Mouse (Mus musculus): ENCODE measurements around the gene Gpx4. TPM values are rescaled to one million over a fixed set of nuclear protein-coding genes. Genes with fewer than 3 reads are reported as not detected.

Gene Gpx4
- polyA plus RNA-seq, 1 experiment, result 376 TPM

GRCm38 (mm10) chr10:80063104-80063503, 16.1 kb downstream of the Gpx4 start:
- DNase-seq (ENCODE audit: low read depth), result no peak
- TF ChIP-seq CTCF (IDR thresholded peaks at IDR 0.05; ENCODE audit: borderline replicate concordance, extremely low read depth, insufficient read depth, insufficient read length) (no peak), POLR2A (IDR thresholded peaks at IDR 0.05; ENCODE audit: borderline replicate concordance, extremely low read depth, insufficient read depth, insufficient read length, poor library complexity, severe bottlenecking) (no peak)

DNA sequence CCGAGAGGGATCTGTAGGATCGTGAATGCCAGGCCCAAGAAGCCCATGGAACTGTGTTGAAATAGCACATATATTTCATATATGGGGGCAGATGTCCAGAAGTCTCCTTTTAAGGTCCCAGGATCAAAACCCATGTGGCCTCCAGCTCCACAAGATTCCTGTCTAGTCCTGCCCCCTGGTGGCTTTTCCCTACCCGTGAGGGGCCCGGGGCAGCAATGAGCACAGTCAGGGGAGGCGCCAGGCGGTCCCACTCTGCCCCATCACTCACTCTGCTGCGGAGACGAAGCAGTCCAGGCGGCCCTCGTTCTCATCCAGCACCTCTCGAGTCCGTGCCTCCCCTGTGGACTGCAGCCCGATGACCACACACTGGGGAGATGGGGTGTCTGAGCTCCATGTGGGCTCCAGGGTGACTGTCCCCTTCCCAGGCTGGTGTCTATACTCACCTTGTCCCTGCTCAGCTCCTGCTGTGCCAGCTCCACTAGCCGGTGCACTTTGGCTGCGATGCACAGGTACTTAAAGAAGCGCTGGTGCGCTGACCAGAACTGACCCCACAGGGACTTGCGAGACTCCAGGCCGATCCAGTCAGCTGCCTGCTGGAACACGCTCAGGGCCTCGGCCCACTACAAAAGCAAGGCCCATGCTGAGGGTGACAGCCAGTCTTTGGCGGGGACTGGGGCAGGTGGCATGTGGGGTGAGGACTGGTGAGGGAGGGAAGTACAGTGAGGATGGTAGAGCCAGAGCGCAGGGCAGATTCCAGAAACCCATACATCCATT, 17.1 kb downstream of the Gpx4 start:
- no peak for TF ChIP-seq CTCF (IDR thresholded peaks at IDR 0.05; ENCODE audit: borderline replicate concordance, extremely low read depth, insufficient read depth, insufficient read length)
- TF ChIP-seq POLR2A (IDR thresholded peaks at IDR 0.05; ENCODE audit: borderline replicate concordance, extremely low read depth, insufficient read depth, insufficient read length, poor library complexity, severe bottlenecking), result no peak
- DNase-seq (ENCODE audit: low read depth), result no peak

- TF ChIP-seq CTCF (IDR thresholded peaks at IDR 0.05; ENCODE audit: borderline replicate concordance, extremely low read depth, insufficient read depth, insufficient read length), result no peak
- no peak for TF ChIP-seq POLR2A (IDR thresholded peaks at IDR 0.05; ENCODE audit: borderline replicate concordance, extremely low read depth, insufficient read depth, insufficient read length, poor library complexity, severe bottlenecking)
Measured at GRCm38 (mm10) chr10:80069251-80069650, 22.3 kb downstream of the Gpx4 start.

DNA sequence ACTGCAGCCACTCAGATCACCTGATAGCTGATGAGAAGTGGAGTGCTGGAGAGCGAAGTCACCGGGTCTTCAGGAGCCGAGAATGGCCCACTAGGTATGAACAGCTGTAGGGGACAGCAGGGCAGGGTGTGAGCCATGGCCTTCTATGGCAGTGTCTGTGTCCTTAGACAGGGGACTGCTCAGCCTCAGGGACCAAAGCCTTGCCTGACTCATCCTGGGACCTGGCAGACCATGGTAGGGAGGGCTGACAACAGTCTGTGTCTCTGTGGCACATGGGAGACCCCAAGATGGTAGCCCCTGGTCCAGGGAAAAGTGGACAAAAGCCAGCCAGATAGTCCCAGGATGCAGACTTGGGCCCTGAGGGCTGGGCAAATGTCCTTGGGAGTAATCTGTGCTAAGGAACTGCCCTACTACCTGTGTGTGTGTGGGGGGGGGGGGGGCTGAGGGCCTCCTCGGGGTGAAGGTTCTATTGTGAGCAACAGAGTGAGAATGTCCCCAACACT, 23.0 kb downstream of the Gpx4 start:
- DNase-seq (ENCODE audit: low read depth), result no peak
- TF ChIP-seq POLR2A (IDR thresholded peaks at IDR 0.05; ENCODE audit: borderline replicate concordance, extremely low read depth, insufficient read depth, insufficient read length, poor library complexity, severe bottlenecking) (no peak), CTCF (IDR thresholded peaks at IDR 0.05; ENCODE audit: borderline replicate concordance, extremely low read depth, insufficient read depth, insufficient read length) (no peak)

More at GRCm38 (mm10) chr10:80069251-80069650, 22.3 kb downstream of the Gpx4 start:
- DNase-seq (ENCODE audit: low read depth), result no peak

GRCm38 (mm10) chr10:80070837-80071515, 24.0 kb downstream of the Gpx4 start:
- TF ChIP-seq POLR2A (IDR thresholded peaks at IDR 0.05; ENCODE audit: borderline replicate concordance, extremely low read depth, insufficient read depth, insufficient read length, poor library complexity, severe bottlenecking) (no peak), CTCF (IDR thresholded peaks at IDR 0.05; ENCODE audit: borderline replicate concordance, extremely low read depth, insufficient read depth, insufficient read length) (no peak)
- peak; percentile 55 for DNase-seq (ENCODE audit: low read depth)

GRCm38 (mm10) chr10:80071516-80071900, 24.5 kb downstream of the Gpx4 start:
- DNase-seq (ENCODE audit: low read depth), result no peak
- no peak for TF ChIP-seq POLR2A (IDR thresholded peaks at IDR 0.05; ENCODE audit: borderline replicate concordance, extremely low read depth, insufficient read depth, insufficient read length, poor library complexity, severe bottlenecking)
- no peak for TF ChIP-seq CTCF (IDR thresholded peaks at IDR 0.05; ENCODE audit: borderline replicate concordance, extremely low read depth, insufficient read depth, insufficient read length)

- TF ChIP-seq POLR2A (IDR thresholded peaks at IDR 0.05; ENCODE audit: borderline replicate concordance, extremely low read depth, insufficient read depth, insufficient read length, poor library complexity, severe bottlenecking) (no peak), CTCF (IDR thresholded peaks at IDR 0.05; ENCODE audit: borderline replicate concordance, extremely low read depth, insufficient read depth, insufficient read length) (no peak)
- DNase-seq (ENCODE audit: low read depth), result no peak
Measured at GRCm38 (mm10) chr10:80072623-80073489, 25.9 kb downstream of the Gpx4 start.

- DNase-seq (ENCODE audit: low read depth), result peak; percentile 24
- TF ChIP-seq CTCF (IDR thresholded peaks at IDR 0.05; ENCODE audit: borderline replicate concordance, extremely low read depth, insufficient read depth, insufficient read length), result no peak
- no peak for TF ChIP-seq POLR2A (IDR thresholded peaks at IDR 0.05; ENCODE audit: borderline replicate concordance, extremely low read depth, insufficient read depth, insufficient read length, poor library complexity, severe bottlenecking)
Measured at GRCm38 (mm10) chr10:80074813-80075601, 28.0 kb downstream of the Gpx4 start.

DNA sequence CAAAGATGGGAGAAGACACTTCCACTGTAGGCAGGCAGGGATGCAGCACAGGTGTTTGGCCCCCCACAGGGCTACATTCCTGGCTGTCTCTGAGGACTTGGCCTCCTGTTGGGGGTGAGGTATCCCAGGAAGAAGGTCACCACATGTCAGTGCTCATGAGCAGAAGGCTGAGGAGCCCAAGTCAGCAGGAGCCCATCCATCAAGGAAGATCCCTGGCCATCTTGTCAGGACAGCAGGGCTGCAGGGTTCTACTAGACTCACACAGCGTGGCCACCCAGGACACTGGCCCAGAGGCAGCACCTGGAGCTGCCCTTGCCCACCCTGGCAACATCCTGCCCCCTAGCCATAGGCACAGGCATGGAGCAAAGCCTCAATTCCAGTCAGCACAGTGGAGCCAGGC, 29.0 kb downstream of the Gpx4 start:
- TF ChIP-seq POLR2A (IDR thresholded peaks at IDR 0.05; ENCODE audit: borderline replicate concordance, extremely low read depth, insufficient read depth, insufficient read length, poor library complexity, severe bottlenecking), result no peak
- no peak for TF ChIP-seq CTCF (IDR thresholded peaks at IDR 0.05; ENCODE audit: borderline replicate concordance, extremely low read depth, insufficient read depth, insufficient read length)
- DNase-seq (ENCODE audit: low read depth), result no peak

GRCm38 (mm10) chr10:80076386-80076785, 29.4 kb downstream of the Gpx4 start:
- no peak for DNase-seq (ENCODE audit: low read depth)
- TF ChIP-seq POLR2A (IDR thresholded peaks at IDR 0.05; ENCODE audit: borderline replicate concordance, extremely low read depth, insufficient read depth, insufficient read length, poor library complexity, severe bottlenecking) (no peak), CTCF (IDR thresholded peaks at IDR 0.05; ENCODE audit: borderline replicate concordance, extremely low read depth, insufficient read depth, insufficient read length) (no peak)

Measured in brain, embryonic 14.5 days (tissue).